Mouse (Mus musculus) CH12.LX (cell line): Measurements from ENCODE around the gene Prkcd. TPM values are rescaled to one million over a fixed set of nuclear protein-coding genes. Genes with fewer than 3 reads are reported as not detected.

Experiments
- DNase-seq: peaks from one replicate; pipeline ENCODE4 v3.0.0-alpha.2; 2013; ENCODE audit errors: extremely low read depth
- H3K27ac ChIP-seq: 2 replicates; pipeline ENCODE4 v1.5.1; 2012; ENCODE audit warnings: low read depth, mild to moderate bottlenecking, control low read depth, moderate library complexity; ENCODE audit not compliant: insufficient read depth
- H3K27me3 ChIP-seq: replicated peaks from 2 replicates; pipeline ENCODE3; 2012; ENCODE audit warnings: inconsistent platforms
- H3K36me3 ChIP-seq, 2 experiments: replicated peaks in 1 of 2; 2 replicates each; pipeline versions ENCODE3 to v1.6.1; 2012; ENCODE audit warnings: inconsistent platforms in 1 of 2, low read length in 1 of 2, mild to moderate bottlenecking in 1 of 2, mixed read lengths in 1 of 2, moderate library complexity in 1 of 2; ENCODE audit not compliant: control insufficient read depth in 1 of 2, insufficient read depth in 1 of 2
- H3K4me1 ChIP-seq, 2 experiments: 2 replicates each; pipeline ENCODE4 v1.6.1; 2012; ENCODE audit warnings: inconsistent platforms in 1 of 2, moderate library complexity in 1 of 2; ENCODE audit not compliant: insufficient read depth in 2 of 2, control insufficient read depth in 1 of 2
- H3K4me2 ChIP-seq: 2 replicates; pipeline ENCODE4 v1.6.1; 2012; ENCODE audit warnings: low read depth, mild to moderate bottlenecking, control low read depth; ENCODE audit not compliant: poor library complexity, insufficient read depth, severe bottlenecking
- H3K4me3 ChIP-seq, 3 experiments: fragments of 150-350 bp in 1 of 3; sonication (generic) in 1 of 3; replicated peaks in 1 of 3; 2 replicates each; pipeline versions ENCODE3 to v1.5.1; 2011 to 2012; ENCODE audit warnings: low read depth in 2 of 3, low read length in 2 of 3, mild to moderate bottlenecking in 2 of 3, moderate library complexity in 2 of 3, control low read depth in 1 of 3, improper control_type of control experiment in 1 of 3, inconsistent platforms in 1 of 3, mixed read lengths in 1 of 3; ENCODE audit not compliant: poor library complexity in 1 of 3
- H3K79me2 ChIP-seq: replicated peaks from 2 replicates; pipeline ENCODE4 v1.6.1; 2012; ENCODE audit warnings: mild to moderate bottlenecking, moderate library complexity; ENCODE audit not compliant: control insufficient read depth, poor library complexity, insufficient read depth, severe bottlenecking; ENCODE audit errors: extremely low read depth
- H3K9ac ChIP-seq: 2 replicates; pipeline ENCODE4 v1.6.1; 2012; ENCODE audit warnings: low read depth, mild to moderate bottlenecking, control low read depth, moderate library complexity; ENCODE audit not compliant: insufficient read depth
- H3K9me3 ChIP-seq: replicated peaks from 2 replicates; pipeline ENCODE3; 2012; ENCODE audit warnings: low read length, inconsistent platforms, mixed read lengths
- BHLHE40 ChIP-seq: IDR thresholded peaks from 2 replicates; pipeline ENCODE4 v1.6.1; 2011; ENCODE audit warnings: mild to moderate bottlenecking, low read depth, low read length, improper control_type of control experiment
- CHD1 ChIP-seq: IDR thresholded peaks from 2 replicates; pipeline ENCODE4 v1.6.1; 2012; ENCODE audit warnings: low read depth, low read length, improper control_type of control experiment, inconsistent platforms
- E2F4 ChIP-seq: IDR thresholded peaks from 2 replicates; pipeline ENCODE4 v1.6.1; 2011; ENCODE audit warnings: low read depth, low read length, improper control_type of control experiment; ENCODE audit not compliant: insufficient replicate concordance
- ELF1 ChIP-seq: IDR thresholded peaks from 2 replicates; pipeline ENCODE4 v1.6.1; 2014; ENCODE audit warnings: low read depth, mild to moderate bottlenecking, inconsistent platforms, low read length, improper control_type of control experiment
- EP300 ChIP-seq: IDR thresholded peaks from 2 replicates; pipeline ENCODE4 v1.6.1; 2011; ENCODE audit warnings: low read length, improper control_type of control experiment
- GABPA ChIP-seq: IDR thresholded peaks from 2 replicates; pipeline ENCODE4 v1.6.1; 2012; ENCODE audit warnings: low read depth, low read length, improper control_type of control experiment, inconsistent platforms; ENCODE audit not compliant: insufficient replicate concordance
- HCFC1 ChIP-seq: IDR thresholded peaks from 2 replicates; pipeline ENCODE4 v1.6.1; 2012; ENCODE audit warnings: low read depth, mild to moderate bottlenecking, inconsistent platforms, low read length, improper control_type of control experiment
- IRF4 ChIP-seq: IDR thresholded peaks from 2 replicates; pipeline ENCODE4 v1.6.1; 2014; ENCODE audit warnings: low read depth, mild to moderate bottlenecking, inconsistent platforms, low read length, improper control_type of control experiment
- JUN ChIP-seq: IDR thresholded peaks from 2 replicates; pipeline ENCODE4 v1.6.1; 2011; ENCODE audit warnings: low read depth, mild to moderate bottlenecking, low read length, improper control_type of control experiment, moderate library complexity; ENCODE audit not compliant: insufficient read depth
- JUND ChIP-seq: conservative IDR thresholded peaks from 2 replicates; pipeline ENCODE4 v1.6.1; 2011; ENCODE audit warnings: low read depth, low read length, improper control_type of control experiment
- MAX ChIP-seq: IDR thresholded peaks from 2 replicates; pipeline ENCODE4 v1.6.1; 2011; ENCODE audit warnings: low read length, improper control_type of control experiment
- MEF2A ChIP-seq: IDR thresholded peaks from 2 replicates; pipeline ENCODE4 v1.6.1; 2014; ENCODE audit warnings: low read depth, mild to moderate bottlenecking, inconsistent platforms, low read length, improper control_type of control experiment, borderline replicate concordance
- MXI1 ChIP-seq: IDR thresholded peaks from 2 replicates; pipeline ENCODE4 v1.6.1; 2011; ENCODE audit warnings: mild to moderate bottlenecking, low read depth, low read length, improper control_type of control experiment
- NELFE ChIP-seq: IDR thresholded peaks from 2 replicates; pipeline ENCODE4 v1.6.1; 2011; ENCODE audit warnings: low read depth, low read length, improper control_type of control experiment
- POLR2AphosphoS2 ChIP-seq: IDR thresholded peaks from 2 replicates; pipeline ENCODE4 v1.6.1; 2011; ENCODE audit warnings: low read depth, low read length, improper control_type of control experiment
- RAD21 ChIP-seq: IDR thresholded peaks from 2 replicates; pipeline ENCODE4 v1.6.1; 2011; ENCODE audit warnings: low read depth, mild to moderate bottlenecking, low read length, improper control_type of control experiment, moderate library complexity
- RCOR1 ChIP-seq: conservative IDR thresholded peaks from 2 replicates; pipeline ENCODE4 v1.6.1; 2012; ENCODE audit warnings: low read depth, mild to moderate bottlenecking, inconsistent platforms, low read length, improper control_type of control experiment
- SMC3 ChIP-seq: IDR thresholded peaks from 2 replicates; pipeline ENCODE4 v1.6.1; 2011; ENCODE audit warnings: low read depth, low read length, improper control_type of control experiment
- TBP ChIP-seq: conservative IDR thresholded peaks from 2 replicates; pipeline ENCODE4 v1.6.1; 2011; ENCODE audit warnings: low read depth, low read length, improper control_type of control experiment
- TCF12 ChIP-seq: IDR thresholded peaks from 2 replicates; pipeline ENCODE4 v1.6.1; 2014; ENCODE audit warnings: low read depth, mild to moderate bottlenecking, inconsistent platforms, low read length, improper control_type of control experiment
- UBTF ChIP-seq: IDR thresholded peaks from 2 replicates; pipeline ENCODE4 v1.6.1; 2012; ENCODE audit warnings: low read depth, mild to moderate bottlenecking, inconsistent platforms, low read length, improper control_type of control experiment, moderate library complexity
- ZKSCAN1 ChIP-seq: IDR thresholded peaks from 2 replicates; pipeline ENCODE4 v1.6.1; 2012; ENCODE audit warnings: low read depth, inconsistent platforms, low read length, improper control_type of control experiment, borderline replicate concordance
- ZNF384 ChIP-seq: IDR thresholded peaks from 2 replicates; pipeline ENCODE4 v1.6.1; 2012; ENCODE audit warnings: low read depth, low read length, improper control_type of control experiment, inconsistent platforms
- dilution Hi-C: fragments of 300-500 bp; cut with MboI; formaldehyde crosslinking; loops from 2 replicates; pipeline ENCODE4 v1.14.3; 2020; ENCODE audit warnings: low sequenced_read_pairs; ENCODE audit not compliant: extremely low pct_unique_long_range_greater_than_20kb, extremely low pct_ligation_motif_present
- in situ Hi-C: fragments of 300-500 bp; cut with MboI; formaldehyde crosslinking; loops from 3 replicates; pipeline ENCODE4 v1.14.3; 2019; ENCODE audit warnings: low sequenced_read_pairs, low pct_ligation_motif_present, low pct_unique_long_range_greater_than_20kb, mixed read lengths
- polyA plus RNA-seq: library from polyadenylated mRNA; unstranded; fragments of >175 nt; gene quantifications from 2 replicates; pipeline ENCODE4 v1.2.1, GENCODE M21; 2012; ENCODE audit warnings: low read depth; ENCODE audit not compliant: insufficient read length
- total RNA-seq, 2 experiments: library from RNA; depleted of rRNA; stranded (reverse); fragments of 300-350 nt in 1 of 2; fragments of >200 nt in 1 of 2; gene quantifications; 2 replicates each; pipeline ENCODE4 v1.2.3; 2012 to 2014

The Prkcd gene
- total and polyA plus RNA-seq, 3 experiments, result 109 to 186 (median 122) TPM

- DNase-seq, result no peak
- peaks cover 11 to 51% of the 10 kb centered on the region in 2 experiments for H3K4me1 ChIP-seq
- in situ Hi-C loops, result no loop called here
- TF ChIP-seq MXI1 (no peak), TCF12 (no peak), EP300 (no peak), JUN (no peak), HCFC1 (no peak), TBP (no peak), BHLHE40 (no peak), NELFE (no peak), RCOR1 (no peak), CHD1 (no peak), SMC3 (no peak), RAD21 (no peak), MEF2A (no peak)
- no peaks in the 10 kb centered on the region for H3K36me3 ChIP-seq
- H3K4me3 ChIP-seq, result no peak overlapping the region
- H3K79me2 ChIP-seq, result no peaks in the 10 kb centered on the region
- dilution Hi-C loops, result no loop called here
- no peak overlapping the region for H3K9ac ChIP-seq
- H3K27me3 ChIP-seq, result no peaks in the 10 kb centered on the region
- H3K9me3 ChIP-seq, result no peaks in the 10 kb centered on the region
- H3K27ac ChIP-seq, result no peak overlapping the region
- H3K4me2 ChIP-seq, result no peak overlapping the region
Measured at GRCm38 (mm10) chr14:30649745-30650144, 23.7 kb upstream of the Prkcd start.

GRCm38 (mm10) chr14:30648478-30648877 is 22.5 kb upstream of the Prkcd start:
- dilution Hi-C loops (no loop called here), in situ Hi-C loops (no loop called here)
- Histone ChIP-seq H3K4me3 (no peak overlapping the region), H3K9me3 (no peaks in the 10 kb centered on the region), H3K9ac (no peak overlapping the region), H3K36me3 (no peaks in the 10 kb centered on the region), H3K4me1 (peaks cover 13 to 59% of the 10 kb centered on the region in 2 experiments), H3K4me2 (no peak overlapping the region), H3K27me3 (no peaks in the 10 kb centered on the region), H3K27ac (no peak overlapping the region), H3K79me2 (no peaks in the 10 kb centered on the region)
- TF ChIP-seq TCF12, result no peak
- no peak for TF ChIP-seq IRF4
- no peak for TF ChIP-seq ELF1
- TF ChIP-seq JUN, result no peak
- TF ChIP-seq ZKSCAN1, result no peak
- no peak for TF ChIP-seq E2F4
- TF ChIP-seq GABPA, result no peak
- TF ChIP-seq MAX, result no peak
- TF ChIP-seq POLR2AphosphoS2, result no peak
- no peak for TF ChIP-seq JUND
- TF ChIP-seq ZNF384, result no peak
- no peak for TF ChIP-seq UBTF
- no peak for DNase-seq
